Mouse (Mus musculus) heart, embryonic 13.5 days (tissue): ENCODE data around the gene Crlf1. TPM values are rescaled to one million over a fixed set of nuclear protein-coding genes. Genes with fewer than 3 reads are reported as not detected.

Source experiments
- ATAC-seq: fragments of 200-750 bp; cut with Nextera tagmentation; 2 replicates; pipeline ENCODE4 v1.8.0; 2017; ENCODE audit warnings: moderate TSS enrichment; ENCODE audit not compliant: insufficient number of reproducible peaks, low FRiP score, low TSS enrichment; ENCODE audit errors: extremely low read depth
- H3K27ac ChIP-seq: fragments of 300-500 bp; sonication (generic); replicated peaks from 2 replicates; pipeline ENCODE4 v1.5.1; 2015; ENCODE audit warnings: moderate library complexity, mild to moderate bottlenecking, inconsistent platforms
- H3K27me3 ChIP-seq: fragments of 300-500 bp; sonication (generic); replicated peaks from 2 replicates; pipeline ENCODE4 v1.6.1; 2015; ENCODE audit warnings: mild to moderate bottlenecking, inconsistent platforms
- H3K36me3 ChIP-seq: fragments of 300-500 bp; sonication (generic); 2 replicates; pipeline ENCODE4 v1.6.1; 2015; ENCODE audit warnings: mild to moderate bottlenecking, inconsistent platforms
- H3K4me1 ChIP-seq: fragments of 300-500 bp; sonication (generic); 2 replicates; pipeline ENCODE4 v1.6.1; 2015; ENCODE audit warnings: inconsistent platforms
- H3K4me2 ChIP-seq: fragments of 300-500 bp; sonication (generic); 2 replicates; pipeline ENCODE4 v1.6.1; 2015; ENCODE audit warnings: inconsistent platforms, mild to moderate bottlenecking, moderate library complexity
- H3K4me3 ChIP-seq: fragments of 300-500 bp; sonication (generic); 2 replicates; pipeline ENCODE4 v1.5.1; 2015; ENCODE audit warnings: moderate library complexity, mild to moderate bottlenecking, inconsistent platforms
- H3K9ac ChIP-seq: fragments of 300-500 bp; sonication (generic); 2 replicates; pipeline ENCODE4 v1.6.1; 2015; ENCODE audit warnings: inconsistent platforms, mild to moderate bottlenecking, moderate library complexity
- H3K9me3 ChIP-seq: fragments of 300-500 bp; sonication (generic); 2 replicates; pipeline ENCODE4 v1.6.1; 2016; ENCODE audit warnings: inconsistent platforms
- WGBS: fragments of 180-500 bp; shearing (Covaris S2); methylation state at CpG from one replicate; pipeline ENCODE4 v1.1.7; 2015; ENCODE audit warnings: mixed read lengths; 5-methylcytosine and 5-hydroxymethylcytosine counted together
- polyA plus RNA-seq: library from polyadenylated mRNA; unstranded; fragments of >200 nt; fragmentation: Nextera tagmentation; extraction: Ambion mirVana; gene quantifications from 2 replicates; pipeline ENCODE4 v1.2.1, GENCODE M21; 2015

Gene Crlf1
- polyA plus RNA-seq, 1 experiment from 2014 or later, result 5.5 TPM

DNA sequence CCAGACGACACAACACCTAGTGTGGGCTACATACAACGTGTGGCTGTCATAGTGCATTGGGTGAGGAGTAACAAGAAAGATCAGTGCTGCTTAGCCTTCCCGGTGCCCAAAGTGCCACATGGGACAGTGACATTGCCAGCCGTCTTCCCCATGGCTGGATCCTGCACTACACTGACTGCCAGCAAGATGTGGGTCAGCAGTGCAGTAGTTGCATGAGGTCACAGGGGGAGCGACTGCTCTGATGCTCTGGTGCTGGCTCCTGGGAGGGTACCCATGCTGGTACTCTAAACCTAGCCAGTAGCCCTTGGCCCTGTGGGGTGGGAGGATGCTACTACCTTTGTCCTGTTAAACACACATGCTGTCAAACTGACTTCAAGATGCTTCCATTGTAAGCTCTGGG lies 32.8 kb upstream of the Crlf1 start:
- peaks cover 9% of the 10 kb centered on the region; the same call in 1 of the 2 replicates for H3K36me3 ChIP-seq
- H3K9me3 ChIP-seq, result peaks cover 3% of the 10 kb centered on the region; the same call in 1 of the 2 replicates
- H3K27me3 ChIP-seq, result no peaks in the 10 kb centered on the region
- peaks cover 40% of the 10 kb centered on the region for H3K4me1 ChIP-seq
- peak overlapping the region; percentile 36; the same call in 1 of the 2 replicates for H3K27ac ChIP-seq
- no peak overlapping the region for H3K4me3 ChIP-seq
- 86% methylated on average over 5 of the region's 5 CpGs for WGBS
- peak overlapping the region; percentile 14; the same call in 1 of the 2 replicates for H3K9ac ChIP-seq
- ATAC-seq, result no peak
- peak overlapping the region; percentile 13; the same call in 1 of the 2 replicates for H3K4me2 ChIP-seq

DNA sequence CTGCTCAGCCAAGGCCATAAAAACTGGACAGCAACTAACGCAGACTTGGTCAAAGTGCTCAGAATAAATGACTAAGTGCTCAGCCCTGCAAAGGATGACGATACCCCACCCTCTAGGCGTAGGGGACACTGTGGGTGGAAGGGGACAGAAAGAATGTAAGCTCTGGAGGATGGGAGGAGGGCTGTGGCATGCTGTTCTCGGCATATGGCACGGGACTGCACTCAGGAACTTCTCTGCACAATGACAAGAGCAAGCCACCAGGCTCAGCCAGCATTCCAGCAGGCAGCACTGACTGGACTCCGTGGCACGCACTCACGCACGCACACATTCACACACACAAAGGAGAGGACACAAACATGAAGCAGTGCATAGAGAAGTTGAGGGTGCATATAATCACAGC lies 32.4 kb upstream of the Crlf1 start:
- peak overlapping the region; percentile 13; the same call in 1 of the 2 replicates for H3K4me2 ChIP-seq
- peaks cover 40% of the 10 kb centered on the region for H3K4me1 ChIP-seq
- no peak overlapping the region for H3K4me3 ChIP-seq
- 58% methylated on average over 9 of the region's 9 CpGs for WGBS
- ATAC-seq, result no peak
- H3K27me3 ChIP-seq, result no peaks in the 10 kb centered on the region
- H3K36me3 ChIP-seq, result peaks cover 10% of the 10 kb centered on the region
- H3K9ac ChIP-seq, result peak overlapping the region; percentile 14; the same call in 1 of the 2 replicates
- peaks cover 3% of the 10 kb centered on the region; the same call in 1 of the 2 replicates for H3K9me3 ChIP-seq
- H3K27ac ChIP-seq, result peak overlapping the region; percentile 36; the same call in 1 of the 2 replicates

DNA sequence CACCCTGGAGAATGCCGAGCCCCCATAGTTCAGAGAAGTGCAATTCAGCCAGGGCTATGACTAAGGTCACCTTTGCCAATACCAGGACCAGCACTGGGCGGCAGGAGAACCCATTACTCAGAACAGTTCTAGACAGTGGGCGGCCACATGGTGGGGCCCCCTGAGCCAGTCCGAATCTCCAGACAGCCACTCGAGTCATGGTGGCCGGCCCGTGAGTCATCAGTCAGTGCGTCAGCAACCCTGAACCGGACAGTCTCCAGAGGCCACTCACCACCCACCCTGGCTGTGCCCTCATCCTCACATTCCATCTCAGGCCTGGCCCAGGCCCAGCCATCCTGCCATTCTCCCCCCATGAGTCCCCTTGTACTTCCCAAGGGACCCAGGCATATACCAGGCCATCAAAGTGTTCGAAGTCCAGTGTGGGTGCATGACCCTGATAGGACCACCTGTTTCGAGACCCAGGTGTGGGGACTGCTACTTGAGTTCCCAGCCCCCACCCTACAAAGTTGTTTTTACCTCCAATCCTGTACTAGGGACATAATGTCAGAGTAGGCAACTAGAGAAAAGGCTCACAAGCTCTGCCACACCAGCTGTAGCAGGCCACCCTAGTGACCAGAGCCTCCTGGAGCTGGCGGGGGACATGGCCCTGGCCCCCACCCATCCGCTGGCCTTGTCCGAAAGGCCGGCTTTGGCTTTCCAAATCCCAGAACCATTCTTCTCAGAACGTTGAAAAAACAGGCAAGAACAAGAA lies 31.0 kb upstream of the Crlf1 start:
- no peaks in the 10 kb centered on the region for H3K27me3 ChIP-seq
- no peak overlapping the region for H3K9ac ChIP-seq
- no peak overlapping the region for H3K4me3 ChIP-seq
- peaks cover 3% of the 10 kb centered on the region; the same call in 1 of the 2 replicates for H3K9me3 ChIP-seq
- no peak for ATAC-seq
- peaks cover 17% of the 10 kb centered on the region for H3K36me3 ChIP-seq
- H3K4me1 ChIP-seq, result peaks cover 50% of the 10 kb centered on the region
- H3K27ac ChIP-seq, result no peak overlapping the region
- H3K4me2 ChIP-seq, result no peak overlapping the region
- 72% methylated on average over 16 of the region's 16 CpGs for WGBS

DNA sequence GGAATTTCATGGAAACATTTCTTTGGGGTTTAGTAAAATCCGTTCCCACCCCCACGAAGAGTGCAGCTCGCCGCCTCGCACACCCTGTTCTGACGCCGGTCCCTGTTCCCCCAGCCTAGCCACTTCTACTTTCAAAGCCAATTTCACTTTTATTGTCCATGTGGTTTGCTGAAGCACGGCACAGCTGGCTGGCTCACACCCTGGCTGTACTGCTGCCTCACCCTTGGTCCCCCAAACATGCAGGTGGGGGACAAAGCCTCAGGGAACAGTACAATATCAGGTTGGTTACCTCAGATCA lies 30.5 kb upstream of the Crlf1 start:
- no peak overlapping the region for H3K9ac ChIP-seq

DNA sequence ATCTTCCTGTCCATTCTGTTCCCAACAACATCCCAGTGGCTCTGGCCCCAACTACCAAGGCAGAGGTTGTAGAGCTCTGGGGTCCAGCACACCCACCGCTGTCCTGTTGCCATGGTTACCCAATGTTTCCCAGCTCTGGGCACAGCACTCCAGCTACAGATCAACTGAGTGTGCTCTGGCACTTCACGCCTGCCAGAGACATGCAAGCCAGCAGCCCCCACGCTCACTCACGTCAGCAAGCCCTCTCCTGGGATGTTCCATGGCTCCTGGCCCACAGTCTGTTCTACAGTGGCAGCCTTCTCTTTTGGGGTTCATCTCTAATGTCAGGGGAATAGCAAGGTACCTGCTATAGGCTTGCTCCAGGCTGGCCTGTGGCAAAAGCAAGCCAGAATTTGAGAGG lies 29.7 kb upstream of the Crlf1 start:
- no peak overlapping the region for H3K4me3 ChIP-seq
- no peak overlapping the region for H3K4me2 ChIP-seq
- peaks cover 3% of the 10 kb centered on the region; the same call in 1 of the 2 replicates for H3K9me3 ChIP-seq
- whole genome bisulfite sequencing, result 74% methylated on average over 4 of the region's 4 CpGs
- H3K9ac ChIP-seq, result no peak overlapping the region
- H3K27ac ChIP-seq, result no peak overlapping the region; the same call in 1 of the 2 replicates
- no peaks in the 10 kb centered on the region for H3K27me3 ChIP-seq
- H3K4me1 ChIP-seq, result peaks cover 58% of the 10 kb centered on the region
- peaks cover 17% of the 10 kb centered on the region for H3K36me3 ChIP-seq
- no peak for ATAC-seq

More for the DNA sequence above, 30.5 kb upstream of the Crlf1 start:
- H3K9me3 ChIP-seq, result peaks cover 3% of the 10 kb centered on the region; the same call in 1 of the 2 replicates
- no peaks in the 10 kb centered on the region for H3K27me3 ChIP-seq
- H3K36me3 ChIP-seq, result peaks cover 17% of the 10 kb centered on the region
- WGBS, result 93% methylated on average over 8 of the region's 8 CpGs
- H3K4me1 ChIP-seq, result peaks cover 51% of the 10 kb centered on the region
- H3K4me3 ChIP-seq, result no peak overlapping the region
- no peak overlapping the region for H3K27ac ChIP-seq
- ATAC-seq, result no peak
- no peak overlapping the region for H3K4me2 ChIP-seq

DNA sequence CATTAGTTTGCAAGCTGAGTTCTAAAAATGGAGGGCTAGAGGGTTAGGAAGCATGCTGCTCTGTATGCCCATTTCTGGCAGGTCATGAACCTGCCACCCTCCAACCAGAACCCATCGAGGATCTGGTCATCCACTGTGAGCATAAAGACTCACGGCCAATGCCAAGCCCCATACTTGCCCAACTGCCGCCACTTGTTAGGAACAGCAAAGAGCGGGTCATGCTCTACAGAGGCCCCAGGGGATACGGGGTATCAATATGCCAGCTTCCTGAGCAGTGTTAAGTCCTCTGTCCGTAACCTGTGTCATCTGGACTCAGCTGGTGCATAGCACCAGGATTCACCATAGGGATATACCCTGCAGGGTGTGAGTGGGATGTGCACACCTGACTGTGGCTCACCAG lies 28.8 kb upstream of the Crlf1 start:
- Histone ChIP-seq H3K4me1 (peaks cover 67% of the 10 kb centered on the region), H3K9me3 (peaks cover 3% of the 10 kb centered on the region; the same call in 1 of the 2 replicates), H3K9ac (no peak overlapping the region), H3K4me2 (no peak overlapping the region), H3K4me3 (no peak overlapping the region), H3K36me3 (peaks cover 16% of the 10 kb centered on the region), H3K27me3 (no peaks in the 10 kb centered on the region), H3K27ac (no peak overlapping the region)
- no peak for ATAC-seq
- 81% methylated on average over 6 of the region's 6 CpGs for WGBS

DNA sequence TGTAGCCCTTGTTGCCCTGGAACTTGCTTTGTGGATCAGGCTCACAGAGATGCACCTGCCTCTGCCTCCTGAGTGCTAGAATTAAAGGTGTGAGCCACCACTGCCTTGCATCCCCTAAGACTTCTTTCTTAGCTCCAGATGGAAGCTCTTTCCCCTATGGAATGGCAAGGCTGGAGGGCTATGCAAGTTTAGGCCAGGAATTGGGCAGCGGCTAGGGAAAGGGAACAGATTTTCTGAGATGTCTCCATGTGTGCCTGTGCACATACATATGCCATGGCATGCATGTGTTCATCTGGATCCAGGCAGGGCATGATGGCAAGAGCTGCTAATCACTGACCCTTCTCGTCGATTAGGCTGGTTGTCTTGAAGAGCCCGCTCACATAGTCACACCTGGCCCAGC lies 27.3 kb upstream of the Crlf1 start:
- Histone ChIP-seq H3K4me1 (peaks cover 72% of the 10 kb centered on the region), H3K9ac (no peak overlapping the region), H3K27ac (no peak overlapping the region), H3K4me2 (no peak overlapping the region), H3K9me3 (no peaks in the 10 kb centered on the region), H3K4me3 (no peak overlapping the region), H3K36me3 (peaks cover 11% of the 10 kb centered on the region; the same call in 1 of the 2 replicates), H3K27me3 (no peaks in the 10 kb centered on the region)
- no peak for ATAC-seq
- 95% methylated on average over 4 of the region's 4 CpGs for WGBS

DNA sequence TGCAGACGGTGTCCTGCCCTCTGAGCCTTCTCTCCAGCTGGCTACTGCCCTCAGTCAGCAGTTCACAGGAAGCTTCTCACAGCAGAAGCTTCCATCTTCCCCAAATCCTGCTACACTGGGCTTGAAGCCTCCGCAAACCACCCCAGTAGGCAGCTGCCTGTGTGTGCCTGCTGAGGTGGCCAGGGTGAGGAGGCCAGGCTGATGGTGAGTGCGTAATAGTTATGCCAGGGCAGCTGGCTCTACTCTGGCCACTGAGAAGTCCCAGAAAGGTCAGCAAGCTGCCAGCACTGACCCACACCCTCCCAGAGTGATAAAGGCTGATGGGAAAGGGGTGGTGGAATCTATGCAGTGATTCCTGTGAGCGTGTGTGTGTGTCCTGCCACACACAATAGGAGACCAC lies 26.7 kb upstream of the Crlf1 start:
- 78% methylated on average over 4 of the region's 4 CpGs for WGBS
- Histone ChIP-seq H3K27ac (no peak overlapping the region), H3K4me1 (peaks cover 66% of the 10 kb centered on the region), H3K36me3 (peaks cover 13% of the 10 kb centered on the region; the same call in 1 of the 2 replicates), H3K9me3 (no peaks in the 10 kb centered on the region), H3K4me3 (no peak overlapping the region), H3K27me3 (no peaks in the 10 kb centered on the region), H3K9ac (no peak overlapping the region), H3K4me2 (no peak overlapping the region)
- no peak for ATAC-seq

DNA sequence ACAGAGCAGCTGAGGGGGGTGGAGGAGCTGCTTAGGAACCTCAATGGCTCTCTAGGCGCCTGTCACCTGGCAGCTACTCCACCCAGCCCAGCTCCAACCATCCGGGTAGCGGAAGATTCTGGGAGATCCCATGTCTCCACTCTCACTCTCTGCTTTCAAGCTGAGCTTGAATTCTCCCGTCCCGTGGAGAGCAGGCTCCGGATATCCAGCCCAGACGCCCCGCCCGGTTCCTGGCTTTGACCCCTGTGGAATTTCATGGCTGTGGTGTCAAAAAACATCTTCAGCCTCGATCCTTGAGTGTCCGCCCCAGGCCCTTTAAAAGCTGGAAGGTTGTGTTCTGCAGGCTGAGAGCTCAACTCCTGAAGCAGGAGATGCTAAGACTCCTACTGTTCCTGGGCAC lies 26.2 kb upstream of the Crlf1 start:
- 53% methylated on average over 11 of the region's 11 CpGs for WGBS
- no peak for ATAC-seq
- no peaks in the 10 kb centered on the region for H3K27me3 ChIP-seq
- H3K27ac ChIP-seq, result no peak overlapping the region
- H3K9me3 ChIP-seq, result no peaks in the 10 kb centered on the region
- H3K9ac ChIP-seq, result peak overlapping the region; percentile 41
- no peak overlapping the region for H3K4me3 ChIP-seq
- peaks cover 13% of the 10 kb centered on the region; the same call in 1 of the 2 replicates for H3K36me3 ChIP-seq
- peaks cover 61% of the 10 kb centered on the region for H3K4me1 ChIP-seq
- H3K4me2 ChIP-seq, result no peak overlapping the region

DNA sequence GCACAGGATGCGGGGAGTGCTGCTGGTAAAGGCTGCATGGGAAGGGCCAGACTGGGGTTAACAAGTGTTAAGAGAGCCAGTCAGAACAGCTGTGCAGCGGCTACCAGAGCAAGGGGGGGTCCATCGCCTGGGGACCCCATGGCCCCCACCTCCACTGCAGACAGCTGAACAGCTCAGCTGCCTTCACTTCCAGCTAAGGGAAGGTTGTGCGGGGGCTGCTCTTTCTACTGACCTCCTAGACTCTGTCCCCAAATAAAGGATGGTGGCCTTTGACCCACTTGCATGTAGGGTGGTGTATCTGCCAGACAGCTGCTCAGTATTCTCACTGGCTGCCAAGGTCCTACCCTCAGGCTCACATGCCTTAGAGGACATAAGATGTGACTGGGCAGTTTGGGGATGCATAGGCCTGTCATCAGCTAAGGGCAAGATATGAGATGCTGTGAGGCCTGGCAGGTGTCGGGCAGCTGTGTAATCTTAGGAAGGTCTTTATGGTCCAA lies 25.7 kb upstream of the Crlf1 start:
- H3K27ac ChIP-seq, result no peak overlapping the region
- no peaks in the 10 kb centered on the region for H3K27me3 ChIP-seq
- H3K36me3 ChIP-seq, result peaks cover 13% of the 10 kb centered on the region; the same call in 1 of the 2 replicates
- ATAC-seq, result no peak
- peak overlapping the region; percentile 41 for H3K9ac ChIP-seq
- 72% methylated on average over 5 of the region's 5 CpGs for WGBS
- no peak overlapping the region for H3K4me2 ChIP-seq
- H3K4me3 ChIP-seq, result no peak overlapping the region
- no peaks in the 10 kb centered on the region for H3K9me3 ChIP-seq
- H3K4me1 ChIP-seq, result peaks cover 56% of the 10 kb centered on the region

DNA sequence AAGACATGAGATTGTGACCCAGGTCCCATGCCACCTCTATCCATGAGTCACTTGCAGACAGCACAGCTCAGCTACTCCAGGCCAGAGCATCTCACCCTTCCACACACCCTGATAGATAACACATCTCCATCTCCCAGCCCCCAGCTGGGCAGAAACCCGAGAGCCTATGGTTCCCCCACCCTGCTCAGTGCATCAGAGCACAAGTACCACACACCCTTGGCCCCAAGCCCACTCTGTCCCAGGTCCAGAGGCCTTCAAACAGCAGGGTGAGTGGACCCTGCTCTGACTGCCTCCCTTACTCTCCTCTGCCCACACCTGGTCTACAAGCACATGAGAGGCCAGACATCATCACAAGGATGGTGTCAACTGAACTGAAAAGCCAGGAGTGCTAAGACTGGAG lies 25.1 kb upstream of the Crlf1 start:
- Histone ChIP-seq H3K36me3 (peaks cover 13% of the 10 kb centered on the region; the same call in 1 of the 2 replicates), H3K27ac (no peak overlapping the region), H3K27me3 (no peaks in the 10 kb centered on the region), H3K4me2 (no peak overlapping the region), H3K4me1 (peaks cover 53% of the 10 kb centered on the region), H3K4me3 (no peak overlapping the region), H3K9me3 (no peaks in the 10 kb centered on the region), H3K9ac (no peak overlapping the region)
- 42% methylated on average over 1 of the region's 1 CpGs for WGBS
- no peak for ATAC-seq
